Mouse (Mus musculus) forebrain, embryonic 15.5 days (tissue): ENCODE results near the gene B130006D01Rik. TPM values are rescaled to one million over a fixed set of nuclear protein-coding genes. Genes with fewer than 3 reads are reported as not detected.

ENCODE experiments used
- ATAC-seq: fragments of 200-750 bp; cut with Nextera tagmentation; replicated peaks from 2 replicates; pipeline ENCODE4 v1.8.0; 2017; ENCODE audit warnings: mild to moderate bottlenecking, moderate TSS enrichment, moderate library complexity
- H3K27ac ChIP-seq: fragments of 300-500 bp; sonication (generic); replicated peaks from 2 replicates; pipeline ENCODE4 v1.5.1; 2015; ENCODE audit warnings: mild to moderate bottlenecking, inconsistent platforms
- H3K27me3 ChIP-seq: fragments of 300-500 bp; sonication (generic); 2 replicates; pipeline ENCODE4 v1.6.1; 2015; ENCODE audit warnings: inconsistent platforms
- H3K36me3 ChIP-seq: fragments of 300-500 bp; sonication (generic); 2 replicates; pipeline ENCODE4 v1.6.1; 2015; ENCODE audit warnings: mild to moderate bottlenecking, inconsistent platforms
- H3K4me1 ChIP-seq: fragments of 300-500 bp; sonication (generic); 2 replicates; pipeline ENCODE4 v1.6.1; 2015; ENCODE audit warnings: inconsistent platforms
- H3K4me2 ChIP-seq: fragments of 300-500 bp; sonication (generic); replicated peaks from 2 replicates; pipeline ENCODE4 v1.6.1; 2015; ENCODE audit warnings: mild to moderate bottlenecking, inconsistent platforms
- H3K4me3 ChIP-seq: fragments of 300-500 bp; sonication (generic); 2 replicates; pipeline ENCODE4 v1.5.1; 2015; ENCODE audit warnings: mild to moderate bottlenecking, inconsistent platforms
- H3K9ac ChIP-seq: fragments of 300-500 bp; sonication (generic); replicated peaks from 2 replicates; pipeline ENCODE4 v1.6.1; 2015; ENCODE audit warnings: mild to moderate bottlenecking, inconsistent platforms
- H3K9me3 ChIP-seq: fragments of 300-500 bp; sonication (generic); 2 replicates; pipeline ENCODE4 v1.6.1; 2016; ENCODE audit warnings: inconsistent platforms
- WGBS: fragments of 180-500 bp; shearing (Covaris S2); methylation state at CpG from one replicate; pipeline ENCODE4 v1.1.7; 2015; ENCODE audit warnings: mixed read lengths; 5-methylcytosine and 5-hydroxymethylcytosine counted together
- polyA plus RNA-seq: library from polyadenylated mRNA; unstranded; fragments of >200 nt; fragmentation: Nextera tagmentation; extraction: Ambion mirVana; gene quantifications from 2 replicates; pipeline ENCODE4 v1.2.1, GENCODE M21; 2015

B130006D01Rik gene
- polyA plus RNA-seq, result 1.4 and 1.9 TPM in 2 replicates

GRCm38 (mm10) chr11:95723287-95723686, at the start of gene B130006D01Rik:
Gene B130006D01Rik, plus strand, starts transcription at chr11:95723587.
- H3K9ac ChIP-seq, result no peak within 1 kb of the TSS
- WGBS, result 95% methylated on average over 5 of the region's 5 CpGs
- no peak within 1 kb of the TSS for H3K4me2 ChIP-seq
- H3K9me3 ChIP-seq, result no peaks in the 10 kb centered on the region
- no peaks in the 10 kb centered on the region for H3K4me1 ChIP-seq
- no peak within 1 kb of the TSS for H3K4me3 ChIP-seq
- H3K27me3 ChIP-seq, result no peaks in the 10 kb centered on the region
- no peak for ATAC-seq
- no peaks in the 10 kb centered on the region for H3K36me3 ChIP-seq
- no peak within 1 kb of the TSS for H3K27ac ChIP-seq

DNA sequence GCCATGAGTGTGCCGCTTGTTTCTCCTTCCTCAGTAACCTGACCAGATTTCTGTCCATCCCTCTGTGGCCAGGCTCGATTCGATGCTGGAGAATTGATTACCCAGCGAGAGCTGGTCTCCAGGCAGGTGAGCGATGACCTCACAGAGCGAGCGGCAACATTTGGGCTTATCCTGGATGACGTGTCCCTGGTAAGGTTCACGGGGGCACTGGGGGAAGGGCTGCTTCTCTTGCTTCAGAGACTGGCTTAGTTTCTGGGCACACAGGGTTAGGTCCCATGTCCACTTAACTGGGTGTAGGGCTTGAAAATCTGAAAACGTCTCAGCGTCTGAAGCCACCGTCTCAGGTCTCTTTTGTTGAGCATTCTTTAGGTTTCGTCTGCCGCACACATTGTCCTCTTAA, 47.9 kb upstream of the B130006D01Rik start:
- Histone ChIP-seq H3K9ac (no peak overlapping the region), H3K9me3 (no peaks in the 10 kb centered on the region), H3K27me3 (no peaks in the 10 kb centered on the region), H3K4me2 (no peak overlapping the region), H3K36me3 (peaks cover 69% of the 10 kb centered on the region), H3K4me1 (0 out of 2 replicates have a peak, but pooled peaks cover 4% of the 10 kb centered on the region), H3K4me3 (no peak overlapping the region), H3K27ac (no peak overlapping the region)
- ATAC-seq, result no peak
- 89% methylated on average over 14 of the region's 14 CpGs for WGBS

DNA sequence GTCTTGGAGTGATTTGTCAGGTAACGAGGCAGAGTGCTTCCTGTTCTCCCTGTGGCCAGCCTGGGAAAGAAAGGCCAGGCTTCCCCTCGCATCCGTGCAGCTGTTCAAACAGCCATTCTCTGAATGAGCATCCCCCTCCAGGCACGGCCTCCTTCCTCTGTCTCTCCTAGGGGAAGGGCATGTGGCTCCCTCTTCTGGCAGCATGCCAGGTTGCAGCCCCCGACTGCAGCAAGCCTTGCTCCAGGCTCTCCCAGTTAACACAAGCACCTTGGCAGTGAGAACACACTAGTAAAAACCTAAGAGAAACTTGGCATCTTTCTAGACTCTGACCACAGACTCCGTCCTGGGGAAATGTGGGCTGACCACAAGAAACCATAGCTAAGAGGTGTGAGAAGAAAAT, 47.1 kb upstream of the B130006D01Rik start:
- 0 out of 2 replicates have a peak, but pooled peaks have one; percentile 29 for ATAC-seq
- Histone ChIP-seq H3K4me3 (no peak overlapping the region), H3K9me3 (no peaks in the 10 kb centered on the region), H3K27ac (no peak overlapping the region), H3K36me3 (peaks cover 69% of the 10 kb centered on the region), H3K9ac (no peak overlapping the region), H3K4me1 (0 out of 2 replicates have a peak, but pooled peaks cover 4% of the 10 kb centered on the region), H3K4me2 (no peak overlapping the region), H3K27me3 (no peaks in the 10 kb centered on the region)
- 14% methylated on average over 6 of the region's 6 CpGs for WGBS

- H3K36me3 ChIP-seq, result peaks cover 57% of the 10 kb centered on the region
- H3K9ac ChIP-seq, result no peak overlapping the region
- no peak overlapping the region for H3K4me2 ChIP-seq
- WGBS, result 93% methylated on average over 14 of the region's 14 CpGs
- ATAC-seq, result no peak
- H3K27me3 ChIP-seq, result no peaks in the 10 kb centered on the region
- H3K27ac ChIP-seq, result no peak overlapping the region
- no peak overlapping the region for H3K4me3 ChIP-seq
- H3K4me1 ChIP-seq, result 0 out of 2 replicates have a peak, but pooled peaks cover 4% of the 10 kb centered on the region
- H3K9me3 ChIP-seq, result no peaks in the 10 kb centered on the region
Observed at GRCm38 (mm10) chr11:95677925-95678701, 45.3 kb upstream of the B130006D01Rik start.

DNA sequence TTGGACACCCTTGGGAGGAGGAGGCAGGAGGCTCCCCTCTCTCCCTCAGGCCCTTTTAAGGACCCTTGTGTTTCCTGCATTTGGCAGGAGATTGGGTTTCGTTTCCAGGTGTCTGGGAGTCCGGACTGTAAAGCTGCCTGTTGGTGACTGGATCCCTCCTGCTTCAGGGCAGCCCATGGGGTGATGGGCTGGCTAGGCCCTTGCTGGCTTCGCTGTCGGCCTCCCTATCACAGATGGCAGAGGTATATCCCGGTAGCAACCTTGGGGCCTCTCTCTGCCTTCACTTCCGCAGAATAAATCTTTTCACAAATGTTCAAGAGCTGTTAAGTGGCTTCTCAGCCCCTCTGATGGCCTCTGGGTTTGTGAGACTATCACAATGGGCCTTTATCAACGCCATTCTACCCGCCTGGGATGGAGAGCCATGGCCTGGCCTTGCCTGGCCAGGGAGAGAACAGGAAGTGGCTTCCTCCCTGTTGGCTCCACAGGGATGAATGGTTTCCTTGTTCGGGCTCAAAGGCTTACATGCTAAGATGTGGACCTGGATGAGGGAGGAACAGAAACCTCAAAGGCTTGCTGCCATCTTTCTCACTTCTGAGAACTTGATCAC, 41.3 kb upstream of the B130006D01Rik start:
- 66% methylated on average over 9 of the region's 9 CpGs for WGBS
- H3K9me3 ChIP-seq, result no peaks in the 10 kb centered on the region
- ATAC-seq, result no peak
- H3K4me2 ChIP-seq, result no peak overlapping the region
- H3K9ac ChIP-seq, result no peak overlapping the region
- no peak overlapping the region for H3K4me3 ChIP-seq
- no peaks in the 10 kb centered on the region for H3K27me3 ChIP-seq
- H3K27ac ChIP-seq, result no peak overlapping the region
- no peaks in the 10 kb centered on the region for H3K4me1 ChIP-seq
- H3K36me3 ChIP-seq, result peaks cover 36% of the 10 kb centered on the region

- H3K4me2 ChIP-seq, result no peak overlapping the region
- H3K9ac ChIP-seq, result no peak overlapping the region
- H3K9me3 ChIP-seq, result no peaks in the 10 kb centered on the region
- ATAC-seq, result no peak
- no peak overlapping the region for H3K4me3 ChIP-seq
- 93% methylated on average over 3 of the region's 3 CpGs for WGBS
- H3K4me1 ChIP-seq, result no peaks in the 10 kb centered on the region
- H3K27me3 ChIP-seq, result no peaks in the 10 kb centered on the region
- peaks cover 28% of the 10 kb centered on the region for H3K36me3 ChIP-seq
- H3K27ac ChIP-seq, result no peak overlapping the region
Observed at GRCm38 (mm10) chr11:95682946-95683345, 40.4 kb upstream of the B130006D01Rik start.

DNA sequence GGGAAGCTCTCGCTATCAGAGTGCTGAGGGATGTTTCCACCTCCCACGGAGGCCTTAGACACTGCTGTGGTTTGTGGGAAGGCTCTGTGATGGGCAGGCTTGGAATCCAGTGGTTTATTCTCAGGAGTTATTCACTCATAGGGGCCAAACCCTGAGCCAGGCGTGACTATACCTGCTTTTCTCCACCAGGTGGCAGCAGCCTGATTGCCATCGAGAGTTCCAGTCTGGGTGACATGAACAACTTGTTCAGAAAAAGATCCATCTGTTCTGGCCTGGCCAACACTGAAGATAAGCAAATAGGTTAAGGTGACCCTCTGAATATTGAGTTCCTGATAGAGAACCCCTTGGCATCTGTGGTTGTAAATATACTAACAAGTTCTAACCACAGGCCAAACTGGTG, 37.4 kb upstream of the B130006D01Rik start:
- no peaks in the 10 kb centered on the region for H3K4me1 ChIP-seq
- no peak overlapping the region for H3K27ac ChIP-seq
- H3K27me3 ChIP-seq, result no peaks in the 10 kb centered on the region
- peaks cover 3% of the 10 kb centered on the region; the same call in 1 of the 2 replicates for H3K36me3 ChIP-seq
- no peak overlapping the region for H3K4me3 ChIP-seq
- WGBS, result 8% methylated on average over 4 of the region's 4 CpGs
- H3K4me2 ChIP-seq, result no peak overlapping the region
- no peaks in the 10 kb centered on the region for H3K9me3 ChIP-seq
- ATAC-seq, result no peak
- no peak overlapping the region for H3K9ac ChIP-seq

DNA sequence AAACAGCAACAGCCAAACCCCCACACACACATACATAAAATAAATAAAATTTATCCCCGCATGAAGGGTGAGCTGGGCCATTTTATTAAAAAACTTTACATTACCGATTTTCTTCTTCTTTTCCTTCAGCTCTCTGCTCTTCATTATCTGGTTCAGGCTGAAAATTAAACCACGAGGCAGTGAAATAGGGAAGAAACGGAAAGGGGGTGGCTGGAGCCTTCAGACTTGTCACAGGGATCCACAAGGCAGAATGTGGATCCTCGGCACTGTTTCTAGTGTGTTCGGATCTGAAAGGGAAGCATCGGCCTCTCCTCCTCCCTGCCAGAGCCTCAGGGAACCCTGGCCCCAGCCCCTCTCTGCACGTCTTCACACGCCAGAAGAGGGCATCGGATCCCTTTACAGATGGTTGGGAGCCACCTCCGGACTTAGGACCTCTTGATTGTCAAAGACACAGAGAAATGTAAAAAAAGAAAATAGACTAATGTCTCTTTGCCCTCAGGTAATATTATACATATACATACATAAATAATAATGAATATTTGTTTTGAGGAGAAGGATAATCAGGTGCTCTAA, 36.2 kb upstream of the B130006D01Rik start:
- no peak overlapping the region for H3K4me3 ChIP-seq
- H3K27me3 ChIP-seq, result no peaks in the 10 kb centered on the region
- ATAC-seq, result no peak
- H3K4me2 ChIP-seq, result no peak overlapping the region
- no peaks in the 10 kb centered on the region for H3K36me3 ChIP-seq
- no peaks in the 10 kb centered on the region for H3K9me3 ChIP-seq
- 46% methylated on average over 11 of the region's 11 CpGs for whole genome bisulfite sequencing
- H3K4me1 ChIP-seq, result no peaks in the 10 kb centered on the region
- no peak overlapping the region for H3K27ac ChIP-seq
- H3K9ac ChIP-seq, result no peak overlapping the region

- Histone ChIP-seq H3K9me3 (no peaks in the 10 kb centered on the region), H3K4me1 (no peaks in the 10 kb centered on the region), H3K27ac (no peak overlapping the region), H3K4me2 (no peak overlapping the region), H3K9ac (no peak overlapping the region), H3K36me3 (no peaks in the 10 kb centered on the region), H3K4me3 (no peak overlapping the region), H3K27me3 (no peaks in the 10 kb centered on the region)
- no peak for ATAC-seq
- 81% methylated on average over 6 of the region's 6 CpGs for WGBS
Observed at GRCm38 (mm10) chr11:95688515-95688914, 34.9 kb upstream of the B130006D01Rik start.

DNA sequence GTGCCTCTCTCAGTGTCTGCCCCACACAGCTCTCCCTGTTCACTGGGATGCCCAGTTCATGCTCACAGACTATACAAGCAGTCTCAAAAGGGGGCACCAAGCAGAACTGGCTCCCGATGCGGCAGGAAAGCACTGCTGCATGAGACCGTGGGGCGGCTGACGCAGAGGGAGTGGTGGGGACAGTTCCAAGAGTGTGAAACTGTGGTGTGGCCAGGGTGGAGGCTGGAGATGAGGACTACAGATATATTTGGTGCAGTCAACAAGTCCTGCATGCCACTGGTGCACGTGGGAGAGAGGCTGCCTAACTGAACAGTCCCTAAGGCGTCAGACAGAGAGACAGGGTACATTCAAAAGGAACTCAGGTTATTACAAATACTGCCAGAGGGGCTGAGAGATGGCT, 34.4 kb upstream of the B130006D01Rik start:
- no peak for ATAC-seq
- H3K36me3 ChIP-seq, result no peaks in the 10 kb centered on the region
- WGBS, result 77% methylated on average over 7 of the region's 7 CpGs

GRCm38 (mm10) chr11:95689544-95689943, 33.8 kb upstream of the B130006D01Rik start:
- Histone ChIP-seq H3K4me1 (no peaks in the 10 kb centered on the region), H3K27me3 (no peaks in the 10 kb centered on the region), H3K9ac (no peak overlapping the region), H3K36me3 (no peaks in the 10 kb centered on the region), H3K4me3 (no peak overlapping the region), H3K4me2 (no peak overlapping the region), H3K27ac (no peak overlapping the region), H3K9me3 (no peaks in the 10 kb centered on the region)
- ATAC-seq, result no peak
- WGBS, result 85% methylated on average over 3 of the region's 3 CpGs

More for the DNA sequence above, 34.4 kb upstream of the B130006D01Rik start:
- Histone ChIP-seq H3K9ac (no peak overlapping the region), H3K27ac (no peak overlapping the region), H3K4me3 (no peak overlapping the region), H3K4me1 (no peaks in the 10 kb centered on the region), H3K27me3 (no peaks in the 10 kb centered on the region), H3K9me3 (no peaks in the 10 kb centered on the region), H3K4me2 (no peak overlapping the region)

DNA sequence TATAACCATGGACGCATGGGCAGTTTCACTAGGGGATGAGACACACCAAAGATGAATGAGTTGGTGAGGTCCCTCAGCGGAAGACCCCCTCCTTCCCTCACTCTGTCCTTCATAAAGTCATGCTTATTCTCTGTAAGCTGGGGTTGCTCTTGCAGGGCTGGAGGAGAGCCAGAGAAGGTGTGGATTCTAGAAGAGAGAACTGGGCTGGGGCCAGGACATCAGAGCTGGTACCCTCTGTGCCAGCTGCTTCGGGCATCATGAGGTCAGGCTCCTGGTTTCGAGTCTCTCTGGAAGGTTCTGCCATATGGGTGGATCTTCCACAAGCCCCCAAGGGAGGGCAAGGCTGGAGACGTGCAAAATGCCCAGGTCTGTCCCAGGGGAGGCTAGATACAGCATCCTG, 24.8 kb upstream of the B130006D01Rik start:
- no peak overlapping the region for H3K4me3 ChIP-seq
- H3K4me1 ChIP-seq, result no peaks in the 10 kb centered on the region
- H3K9ac ChIP-seq, result no peak overlapping the region
- H3K27ac ChIP-seq, result no peak overlapping the region
- no peaks in the 10 kb centered on the region for H3K9me3 ChIP-seq
- WGBS, result 86% methylated on average over 5 of the region's 5 CpGs
- H3K27me3 ChIP-seq, result no peaks in the 10 kb centered on the region
- no peak overlapping the region for H3K4me2 ChIP-seq
- ATAC-seq, result no peak
- H3K36me3 ChIP-seq, result no peaks in the 10 kb centered on the region
